Mouse (Mus musculus): ENCODE results near the gene Anxa9.

- TF ChIP-seq CTCF (IDR thresholded peaks at IDR 0.05; ENCODE audit: low read depth, low read length), result no peak
- no peak for TF ChIP-seq POLR2A (IDR thresholded peaks at IDR 0.05; ENCODE audit: extremely low read depth, insufficient read depth, low read length)
Measured at GRCm38 (mm10) chr3:95283589-95283941, 23.4 kb downstream of the Anxa9 start.

Data from liver, adult 2 months (tissue).